Mouse (Mus musculus) liver, postnatal 0 days (tissue): ENCODE data around the gene Pde11a.

Experiments used
- CTCF ChIP-seq: sonication (generic); IDR thresholded peaks from 2 replicates; pipeline ENCODE4 v1.5.1; 2016; ENCODE audit warnings: antibody characterized with exemption, low read depth
- EP300 ChIP-seq: IDR thresholded peaks from 2 replicates; pipeline ENCODE4 v1.6.1; 2016; ENCODE audit warnings: antibody characterized with exemption, low read depth, mild to moderate bottlenecking

DNA sequence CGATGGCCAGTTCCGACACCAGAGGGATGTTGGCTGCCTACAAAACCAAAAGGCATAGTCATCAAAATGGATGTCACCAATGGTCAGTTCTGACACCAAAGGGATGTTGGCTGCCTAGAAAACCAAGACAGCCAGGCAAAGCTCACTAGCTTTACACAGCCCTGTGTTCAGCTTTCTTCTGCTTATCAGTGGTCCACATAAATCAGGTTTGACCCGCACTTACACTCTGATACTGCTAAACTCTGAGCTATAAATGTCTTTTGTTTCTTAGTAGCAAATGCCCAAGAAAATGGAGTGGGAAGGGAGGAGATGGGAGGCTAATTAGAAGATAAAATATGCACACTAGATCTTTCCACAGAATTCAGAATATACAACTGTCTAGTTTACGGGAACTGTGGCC is 262.5 kb downstream of the Pde11a start:
- no peak for TF ChIP-seq CTCF
- TF ChIP-seq EP300 = no peak
